Mouse (Mus musculus): Measurements from ENCODE around the gene Dnal1.

GRCm38 (mm10) chr12:84172216-84172615, 58.0 kb downstream of the Dnal1 start:
- no peak for TF ChIP-seq GATA1 (IDR thresholded peaks at IDR 0.05; ENCODE audit: borderline replicate concordance, low read length)
- TF ChIP-seq FLI1 (IDR thresholded peaks at IDR 0.05; ENCODE audit: low read length) = no peak

Measured in megakaryocyte, embryonic 14.5 days (primary cell).